ENCODE assay signal across 20 mouse cellular contexts in genomic region chr17:14339932-14340557, GRCm38 (mm10).
DNase-seq lines count a peak whose midpoint lies in the region; ATAC-seq and TF ChIP-seq lines count a peak whose summit lies in the region.
"Had no signal": no experiment of that assay in that cellular context is flagged by ENCODE, and none has a peak within 500 bp of the region (broad histone marks: within the 10 kb centered on the region; RNA-seq: fewer than 3 reads in every experiment).

No protein-coding gene starts in this region.

- TF ChIP-seq CTCF in brain, embryonic 14.5 days (IDR thresholded peaks at IDR 0.05; ENCODE audit: borderline replicate concordance, extremely low read depth, insufficient read depth, insufficient read length), result no peak

- no peak overlapping the region for H3K4me2 ChIP-seq in hindbrain, embryonic 16.5 days (ENCODE audit: low read length)
- no peak overlapping the region for H3K4me2 ChIP-seq in hindbrain, embryonic 13.5 days
- H3K4me2 ChIP-seq in midbrain, embryonic 12.5 days (replicated peaks), result no peak overlapping the region
- H3K4me2 ChIP-seq: embryonic facial prominence, embryonic 13.5 days; intestine, embryonic 15.5 days; kidney, embryonic 15.5 days had no signal

- no peak overlapping the region for H3K9ac ChIP-seq in hindbrain, embryonic 16.5 days (ENCODE audit: low read depth, low read length)
- no peak overlapping the region for H3K9ac ChIP-seq in hindbrain, embryonic 13.5 days
- no peak overlapping the region for H3K9ac ChIP-seq in midbrain, embryonic 12.5 days (replicated peaks)
- H3K9ac ChIP-seq: embryonic facial prominence, embryonic 13.5 days; intestine, embryonic 15.5 days; kidney, embryonic 15.5 days had no signal

- no peaks in the 10 kb centered on the region for H3K27me3 ChIP-seq in hindbrain, embryonic 16.5 days (replicated peaks; ENCODE audit: control insufficient read depth, insufficient read depth, low read length)
- H3K27me3 ChIP-seq in hindbrain, embryonic 13.5 days, result no peaks in the 10 kb centered on the region
- peaks cover 12% of the 10 kb centered on the region; the same call in 1 of the 2 replicates for H3K27me3 ChIP-seq in midbrain, embryonic 12.5 days
- H3K27me3 ChIP-seq in midbrain, embryonic 10.5 days (ENCODE audit: low read depth, poor library complexity, severe bottlenecking), result peaks cover 7% of the 10 kb centered on the region
- H3K27me3 ChIP-seq: embryonic facial prominence, embryonic 13.5 days; intestine, embryonic 15.5 days had no signal

- no peak for DNase-seq in midbrain, embryonic 10.5 days (ENCODE audit: low spot score)
- DNase-seq in brain, embryonic 14.5 days (ENCODE audit: low read depth), result peak; percentile 2
- no peak for DNase-seq in adipocyte (ENCODE audit: low spot score)
- DNase-seq in urinary bladder, postnatal 4 days (ENCODE audit: low spot score in 2 of 2), result no peak
- DNase-seq: adrenal gland, postnatal 10 days; gastrocnemius, postnatal 25 days; heart, postnatal 14 days; lung, adult 2 months; right cerebral cortex, adult 18-20 months; spleen, adult 18-20 months; thymus, adult 18-20 months had no signal

- no peak for TF ChIP-seq POLR2A in brain, embryonic 14.5 days (IDR thresholded peaks at IDR 0.05; ENCODE audit: borderline replicate concordance, extremely low read depth, insufficient read depth, insufficient read length, poor library complexity, severe bottlenecking)

- no peak overlapping the region for H3K4me3 ChIP-seq in hindbrain, embryonic 16.5 days (ENCODE audit: low read length)
- H3K4me3 ChIP-seq in hindbrain, embryonic 13.5 days, result no peak overlapping the region
- H3K4me3 ChIP-seq in midbrain, embryonic 12.5 days, result no peak overlapping the region
- no peak overlapping the region for H3K4me3 ChIP-seq in midbrain, embryonic 10.5 days
- H3K4me3 ChIP-seq: embryonic facial prominence, embryonic 13.5 days; forebrain, embryonic 10.5 days; heart, embryonic 10.5 days; intestine, embryonic 15.5 days; kidney, embryonic 15.5 days; layer of hippocampus, adult 2 months had no signal

- 44% methylated on average over 5 of the region's 5 CpGs for WGBS in hindbrain, embryonic 16.5 days
- 61% methylated on average over 5 of the region's 5 CpGs for WGBS in hindbrain, embryonic 13.5 days
- 34% methylated on average over 5 of the region's 5 CpGs for WGBS in midbrain, embryonic 12.5 days
- 55% methylated on average over 5 of the region's 5 CpGs for WGBS in midbrain, embryonic 10.5 days

- H3K27ac ChIP-seq in hindbrain, embryonic 16.5 days (ENCODE audit: low read depth, low read length), result no peak overlapping the region
- no peak overlapping the region for H3K27ac ChIP-seq in hindbrain, embryonic 13.5 days
- no peak overlapping the region for H3K27ac ChIP-seq in midbrain, embryonic 12.5 days (replicated peaks)
- no peak overlapping the region for H3K27ac ChIP-seq in midbrain, embryonic 10.5 days (replicated peaks)
- H3K27ac ChIP-seq: embryonic facial prominence, embryonic 13.5 days; forebrain, embryonic 10.5 days; heart, embryonic 10.5 days; intestine, embryonic 15.5 days; kidney, embryonic 15.5 days; layer of hippocampus, adult 2 months had no signal

- no peaks in the 10 kb centered on the region for H3K36me3 ChIP-seq in hindbrain, embryonic 16.5 days (ENCODE audit: control insufficient read depth, insufficient read depth, low read length)
- no peaks in the 10 kb centered on the region for H3K36me3 ChIP-seq in hindbrain, embryonic 13.5 days
- H3K36me3 ChIP-seq in midbrain, embryonic 12.5 days, result no peaks in the 10 kb centered on the region
- no peaks in the 10 kb centered on the region for H3K36me3 ChIP-seq in midbrain, embryonic 10.5 days
- H3K36me3 ChIP-seq: forebrain, embryonic 10.5 days; heart, embryonic 10.5 days; intestine, embryonic 15.5 days; kidney, embryonic 15.5 days had no signal

- peak; percentile 29; the same call in 1 of the 2 replicates for ATAC-seq in hindbrain, embryonic 16.5 days
- no peak for ATAC-seq in hindbrain, embryonic 13.5 days (ENCODE audit: low FRiP score)
- ATAC-seq in midbrain, embryonic 12.5 days (ENCODE audit: low FRiP score, low read depth), result 0 out of 2 replicates have a peak, but pooled peaks have one; percentile 27
- ATAC-seq: intestine, embryonic 15.5 days had no signal

- no peaks in the 10 kb centered on the region for H3K9me3 ChIP-seq in hindbrain, embryonic 16.5 days (ENCODE audit: control insufficient read depth, low read length)
- H3K9me3 ChIP-seq in hindbrain, embryonic 13.5 days, result no peaks in the 10 kb centered on the region
- no peaks in the 10 kb centered on the region for H3K9me3 ChIP-seq in midbrain, embryonic 12.5 days
- no peaks in the 10 kb centered on the region for H3K9me3 ChIP-seq in midbrain, embryonic 10.5 days (replicated peaks)
- H3K9me3 ChIP-seq: embryonic facial prominence, embryonic 13.5 days; forebrain, embryonic 10.5 days; heart, embryonic 10.5 days; intestine, embryonic 15.5 days; kidney, embryonic 15.5 days had no signal

- H3K4me1 ChIP-seq in hindbrain, embryonic 16.5 days (ENCODE audit: control insufficient read depth, insufficient read depth, low read depth, low read length), result no peaks in the 10 kb centered on the region
- peaks cover 4% of the 10 kb centered on the region for H3K4me1 ChIP-seq in hindbrain, embryonic 13.5 days (replicated peaks)
- H3K4me1 ChIP-seq in midbrain, embryonic 12.5 days, result peaks cover 6% of the 10 kb centered on the region; the same call in 1 of the 2 replicates
- H3K4me1 ChIP-seq in midbrain, embryonic 10.5 days, result peaks cover 22% of the 10 kb centered on the region
- H3K4me1 ChIP-seq: intestine, embryonic 15.5 days had no signal
